Mouse (Mus musculus) spleen, postnatal 14 days (tissue): ENCODE results near the gene A2ml1.

Experiments used
- DNase-seq, 2 experiments: peaks; one replicate each; pipeline ENCODE4 v3.0.0; 2021 to 2022; ENCODE audit warnings: low spot score in 2 of 2

Gene A2ml1

DNA sequence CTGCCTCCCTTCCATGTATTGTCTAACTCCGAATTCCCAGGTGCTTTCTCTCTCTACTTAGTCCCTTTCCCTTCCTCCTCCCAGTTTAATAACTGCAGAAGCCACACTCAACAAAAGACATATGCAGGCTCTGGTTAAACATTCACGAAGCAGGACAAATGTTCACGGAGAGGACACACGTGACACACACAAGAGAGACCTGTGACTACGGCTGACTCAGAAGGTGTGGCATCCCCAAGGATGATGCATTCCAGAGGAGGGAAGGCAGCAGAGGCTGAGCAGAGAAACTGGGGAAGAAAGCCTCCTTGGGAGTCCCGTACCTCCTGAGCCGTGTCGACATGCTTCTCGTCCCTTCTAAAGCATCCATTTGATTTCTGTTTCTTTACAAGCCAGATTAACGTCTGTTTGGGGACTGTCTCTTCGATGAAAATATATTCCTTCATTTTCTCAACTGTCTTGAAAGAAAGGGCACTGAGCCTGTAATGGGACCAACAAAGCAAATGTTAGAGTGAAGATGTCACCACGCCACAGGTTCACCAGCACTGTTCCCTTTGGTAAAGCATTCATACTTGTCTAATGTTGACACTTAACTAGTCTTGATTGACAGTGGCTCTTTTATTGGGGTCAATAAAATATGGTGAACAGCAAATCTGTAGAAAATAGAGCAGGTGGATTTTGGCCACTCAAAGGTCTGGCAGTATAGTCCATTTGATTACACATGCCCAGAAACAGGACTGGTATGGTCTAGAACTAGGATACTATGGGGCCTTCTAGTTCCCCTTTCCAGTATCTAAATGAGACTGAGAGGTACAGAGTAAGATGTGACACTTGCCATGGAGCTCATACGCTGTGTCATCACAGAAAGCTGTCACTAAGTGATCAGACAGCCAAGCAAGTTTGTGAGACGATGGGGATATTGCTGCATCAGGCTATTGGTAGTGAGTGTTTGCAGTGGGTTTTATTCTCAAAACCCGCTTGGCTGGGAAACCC lies 31.6 kb downstream of the A2ml1 start:
- DNase-seq, result no peak

DNA sequence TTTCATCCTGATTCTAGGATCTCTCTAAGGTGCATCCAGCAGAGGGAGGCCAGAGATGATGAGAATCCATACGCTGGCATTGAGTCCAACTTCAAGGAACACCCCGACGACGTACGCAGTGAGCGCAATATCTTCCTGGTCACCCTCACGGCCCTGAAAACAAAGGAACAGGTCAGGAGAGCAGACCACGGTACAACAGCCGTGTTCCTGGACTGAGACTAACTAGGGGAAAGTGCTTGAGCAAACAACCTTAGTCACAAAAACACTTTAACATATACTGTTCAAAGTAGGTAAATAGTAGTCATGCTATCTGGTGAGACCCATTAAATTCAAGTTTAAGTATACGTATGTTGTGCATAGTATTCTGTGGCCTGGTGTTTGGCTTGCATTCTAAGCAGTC lies 32.9 kb downstream of the A2ml1 start:
- no peak for DNase-seq

- no peak for DNase-seq
Measured at GRCm38 (mm10) chr6:128545402-128545801, 36.0 kb downstream of the A2ml1 start.

- DNase-seq, result no peak
Measured at GRCm38 (mm10) chr6:128543226-128543625, 38.2 kb downstream of the A2ml1 start.

GRCm38 (mm10) chr6:128535250-128535649 lies 46.2 kb downstream of the A2ml1 start:
- DNase-seq, result no peak

- no peak for DNase-seq
Measured at GRCm38 (mm10) chr6:128533296-128533695, 48.1 kb downstream of the A2ml1 start.

- DNase-seq, result no peak
Measured at GRCm38 (mm10) chr6:128532701-128533100, 48.7 kb downstream of the A2ml1 start.

DNA sequence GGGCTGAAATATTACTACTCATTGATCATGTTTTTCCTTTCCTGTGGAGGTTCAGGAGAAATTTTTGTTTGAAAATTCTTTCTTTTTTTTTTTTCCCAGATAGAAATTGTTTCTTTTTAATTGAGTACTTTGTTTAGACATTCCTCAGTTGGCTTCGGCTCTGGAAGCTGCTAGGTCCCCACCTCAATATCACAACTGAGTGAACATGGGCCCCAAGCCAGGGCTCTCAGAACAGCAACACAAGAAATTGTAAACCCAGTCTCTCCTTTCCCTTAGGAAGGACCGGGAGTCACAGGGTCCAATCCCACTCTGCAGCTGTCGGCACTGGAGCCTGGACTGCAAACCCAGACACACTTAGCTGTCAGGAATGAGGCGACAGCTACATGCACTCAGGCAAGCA lies 52.9 kb downstream of the A2ml1 start:
- DNase-seq, result no peak

DNA sequence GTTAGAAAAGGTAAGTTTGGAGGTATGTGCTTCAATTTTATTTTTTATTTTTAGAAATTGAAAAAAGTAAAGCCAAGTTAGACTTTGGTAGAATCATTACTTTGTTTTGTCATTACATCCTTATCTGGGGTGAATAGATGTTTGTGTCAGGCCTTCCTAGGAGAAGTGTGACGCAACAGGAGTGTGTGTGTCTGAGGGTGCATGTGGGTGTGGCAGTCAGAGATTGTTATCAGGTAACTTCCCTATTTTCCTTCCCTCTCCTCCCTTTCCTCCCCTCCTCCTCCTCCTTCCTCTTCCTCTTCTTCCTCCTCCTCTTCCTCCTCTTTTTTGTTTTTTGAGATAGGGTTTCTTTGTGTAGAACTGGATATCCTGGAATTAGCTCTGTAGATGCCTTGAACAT lies 54.3 kb downstream of the A2ml1 start:
- no peak for DNase-seq

DNA sequence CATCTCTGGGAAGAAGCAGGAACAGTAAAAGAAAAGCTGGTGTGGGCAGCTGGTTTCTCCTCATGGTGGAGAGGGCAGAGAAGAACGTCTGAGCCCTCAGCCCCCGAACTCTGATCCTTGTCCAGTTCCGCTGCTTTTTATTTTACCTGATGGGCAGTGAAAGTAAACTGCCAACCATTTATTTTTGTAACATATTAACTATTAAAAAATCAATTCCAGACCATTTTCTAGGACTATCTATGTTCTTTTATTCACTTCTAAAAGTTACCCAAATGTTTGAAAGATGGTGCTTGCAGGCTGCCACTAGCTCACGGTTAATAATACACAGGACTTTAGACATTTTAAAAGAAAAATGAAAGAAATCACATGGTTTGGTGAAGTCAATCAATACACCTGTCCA lies 54.8 kb downstream of the A2ml1 start, which contains the start of gene Pzp:
Pzp (minus strand) TSS at position 120 of the 400 bp plus-strand sequence.
- DNase-seq, result no peak

- DNase-seq, result no peak
Measured at GRCm38 (mm10) chr6:128525801-128526200, 55.6 kb downstream of the A2ml1 start.

- DNase-seq, result no peak
Measured at GRCm38 (mm10) chr6:128523360-128523759, 58.0 kb downstream of the A2ml1 start.

DNA sequence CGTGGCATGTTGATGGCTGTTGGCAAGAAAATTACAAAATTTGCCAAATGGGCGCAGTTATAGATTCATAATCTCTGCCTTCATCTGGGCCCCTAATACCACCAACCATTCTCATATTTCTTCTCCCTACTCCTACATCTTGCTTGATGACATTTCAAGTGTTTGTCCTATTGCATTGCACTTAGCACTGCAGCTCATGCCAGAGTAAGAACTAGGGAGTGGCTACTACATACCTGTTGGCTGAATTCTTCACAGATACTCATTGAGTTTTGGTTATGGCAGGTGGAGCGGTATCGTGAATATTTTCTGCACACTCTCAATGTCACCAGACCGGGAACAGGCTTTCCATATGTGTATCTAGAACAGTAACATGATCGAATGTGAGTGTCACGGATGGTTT lies 62.2 kb downstream of the A2ml1 start:
- no peak for DNase-seq

DNA sequence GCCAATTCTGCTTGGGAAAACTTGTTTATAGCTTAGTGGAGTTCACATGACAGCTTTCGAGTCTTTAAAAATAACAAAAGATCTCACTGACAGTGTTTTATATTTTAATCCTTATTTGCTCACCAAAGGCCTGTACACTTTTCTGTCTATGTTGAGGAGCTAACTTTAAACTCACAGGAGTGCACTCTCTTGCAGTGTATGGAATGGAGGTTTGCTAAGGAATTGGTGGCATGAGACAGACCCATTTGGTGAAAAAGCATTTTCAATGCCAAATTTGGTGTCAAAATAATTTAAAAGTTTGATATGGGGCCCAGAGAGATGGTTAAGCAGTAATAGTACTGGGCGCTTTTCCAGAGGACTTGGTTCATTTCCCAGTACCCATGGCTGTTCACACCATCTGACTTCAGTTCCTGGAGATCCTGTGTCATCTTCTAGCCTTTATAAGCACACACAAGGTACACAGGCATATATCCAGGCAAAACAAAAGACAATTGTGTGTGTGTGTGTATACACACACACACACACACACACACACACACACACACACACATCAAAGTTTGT lies 75.7 kb downstream of the A2ml1 start:
- DNase-seq, result no peak

DNA sequence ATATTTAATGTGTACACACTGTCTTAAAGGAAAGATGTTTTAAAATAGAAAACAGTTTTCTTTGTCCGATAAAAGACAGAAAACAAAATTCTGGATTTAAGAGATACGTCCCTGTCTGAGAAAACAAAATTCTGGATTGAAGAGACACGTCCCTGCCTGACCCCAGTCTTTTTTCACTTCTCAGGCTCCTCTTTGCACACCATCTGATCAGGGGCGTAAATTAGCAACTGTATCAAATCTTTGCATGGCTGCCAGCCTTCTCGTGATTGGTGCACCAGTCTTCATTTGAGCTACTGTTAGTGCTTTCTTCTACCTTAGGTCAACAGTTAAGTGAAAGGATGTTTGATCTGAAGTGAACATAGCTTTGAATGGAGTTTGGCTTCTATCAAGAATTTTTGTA lies 76.7 kb downstream of the A2ml1 start:
- DNase-seq, result no peak

GRCm38 (mm10) chr6:128495346-128495745 lies 86.1 kb downstream of the A2ml1 start:
- no peak for DNase-seq

DNA sequence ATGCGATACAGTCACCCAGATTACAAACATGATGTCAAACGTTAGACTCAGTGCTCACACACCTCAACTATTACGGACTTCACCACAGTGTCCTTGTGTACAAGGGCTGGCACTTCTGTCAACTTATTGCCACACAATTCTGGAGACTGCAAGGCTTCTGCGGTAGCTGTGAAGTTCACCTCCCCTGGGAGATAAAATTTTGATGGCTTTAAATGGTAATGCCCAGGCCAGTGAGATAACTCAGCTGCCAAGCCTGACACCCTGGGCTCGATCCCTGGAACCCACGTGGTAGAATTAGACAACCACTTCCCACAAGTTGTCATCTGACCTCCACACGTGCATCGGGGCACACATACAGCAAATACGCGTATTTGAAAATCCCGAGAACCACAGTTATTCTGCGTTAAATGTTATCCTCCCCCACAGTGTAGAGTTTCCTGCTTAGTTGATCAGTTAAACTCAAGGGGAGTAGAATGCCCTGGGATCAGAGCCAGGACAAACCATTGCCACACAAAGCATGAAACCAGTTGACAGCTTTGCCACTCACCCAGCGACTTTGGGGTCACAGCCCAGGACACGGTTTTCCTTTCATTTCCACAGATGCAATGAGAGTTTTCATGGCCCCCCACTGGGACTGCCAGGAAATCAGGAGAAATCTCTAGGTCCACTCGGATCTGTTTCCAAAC lies 86.6 kb downstream of the A2ml1 start:
- DNase-seq, result no peak

- DNase-seq, result no peak
Measured at GRCm38 (mm10) chr6:128491916-128492315, 89.5 kb downstream of the A2ml1 start.

- DNase-seq, result no peak
Measured at GRCm38 (mm10) chr6:128490141-128490540, 91.3 kb downstream of the A2ml1 start.
